Mouse (Mus musculus) brain, adult 2 months (tissue): ENCODE measurements at regions not wholly inside any gene's neighbourhood (a gene's known extent, or its start where the extent isn't known, plus 50 kb on each side); places are given as distances from the start of the nearest gene placed in this dataset.

ENCODE experiments used
- DNase-seq: peaks from one replicate; pipeline ENCODE4 v3.0.0; 2011; ENCODE audit warnings: low read depth, low spot score

DNA sequence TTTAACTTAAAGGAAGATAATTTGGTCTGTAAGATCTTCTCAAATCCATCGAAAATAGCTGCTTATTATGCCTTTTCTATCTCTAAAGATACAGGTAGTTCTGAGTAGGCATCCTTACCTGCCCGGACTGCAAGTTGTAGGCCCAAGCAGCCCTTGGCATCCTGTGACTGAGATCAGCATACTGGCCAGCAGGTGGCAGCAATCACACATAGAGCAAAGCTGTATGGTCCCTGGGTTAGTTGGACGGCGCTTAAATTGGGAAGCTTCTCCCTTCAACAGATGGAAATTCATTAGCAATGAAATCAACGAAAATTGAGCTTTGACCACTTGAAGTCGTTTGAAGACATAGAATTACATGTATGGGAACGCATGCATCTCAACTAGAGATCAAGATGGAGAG lies 61.0 kb downstream of the Ccng2 start:
- peak; percentile 83 for DNase-seq

DNA sequence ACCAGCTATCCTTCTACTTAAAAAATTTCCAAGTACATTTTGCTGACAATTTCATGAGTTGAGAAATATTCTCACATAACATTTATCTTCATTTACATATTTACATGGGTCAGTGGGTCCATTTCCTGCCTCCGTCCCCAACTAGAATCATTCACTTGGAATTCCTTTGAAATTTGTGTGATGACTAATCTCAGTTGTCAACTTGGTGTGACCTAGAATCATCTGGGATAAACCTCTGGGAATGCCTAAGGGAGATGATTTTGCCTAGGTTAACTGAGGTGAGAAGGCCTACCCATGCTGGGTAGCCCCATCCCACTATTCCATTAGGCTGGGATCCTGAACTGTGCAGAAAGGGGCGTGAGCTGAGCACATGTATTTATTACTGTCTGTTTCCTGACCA lies 63.8 kb downstream of the Ccng2 start:
- no peak for DNase-seq

- no peak for DNase-seq
Observed at GRCm38 (mm10) chr5:93353101-93353500, 86.0 kb downstream of the Ccng2 start.
